Mouse (Mus musculus) bone marrow macrophage, adult 2 months (primary cell): ENCODE data around the gene Msi2. TPM values are rescaled to one million over a fixed set of nuclear protein-coding genes. Genes with fewer than 3 reads are reported as not detected.
A peak's percentile ranks its signal among the peaks of the same experiment; 100 is the strongest.

Experiments used
- H3K27ac ChIP-seq: 2 replicates; pipeline ENCODE4 v1.5.1; 2012; ENCODE audit warnings: low read depth, low read length; ENCODE audit not compliant: insufficient read depth
- H3K4me1 ChIP-seq: 2 replicates; pipeline ENCODE4 v1.6.1; 2012; ENCODE audit warnings: low read length; ENCODE audit not compliant: control insufficient read depth, insufficient read depth
- H3K4me3 ChIP-seq: 2 replicates; pipeline ENCODE4 v1.5.1; 2012; ENCODE audit warnings: mild to moderate bottlenecking, low read length, moderate library complexity; ENCODE audit not compliant: insufficient read depth
- CTCF ChIP-seq: IDR thresholded peaks from 2 replicates; pipeline ENCODE4 v1.5.1; 2012; ENCODE audit warnings: low read depth, mild to moderate bottlenecking, low read length, moderate library complexity
- POLR2A ChIP-seq: IDR thresholded peaks from 2 replicates; pipeline ENCODE4 v1.6.1; 2012; ENCODE audit warnings: mild to moderate bottlenecking, low read depth, low read length, borderline replicate concordance
- polyA plus RNA-seq: library from polyadenylated mRNA; stranded (reverse); fragments of >200 nt; gene quantifications from 2 replicates; pipeline ENCODE4 v1.2.4, GENCODE M21; 2012; ENCODE audit not compliant: missing spikeins, insufficient read depth, insufficient read length

Gene Msi2
- polyA plus RNA-seq, 1 experiment, result 9.8 TPM

- H3K27ac ChIP-seq, result no peak overlapping the region
- peak overlapping the region; percentile 35 for H3K4me3 ChIP-seq
- TF ChIP-seq CTCF (no peak), POLR2A (no peak)
- peaks cover 13% of the 10 kb centered on the region for H3K4me1 ChIP-seq
Measured at GRCm38 (mm10) chr11:88599332-88600130, 118.8 kb downstream of the Msi2 start.

- no peak for TF ChIP-seq POLR2A
- TF ChIP-seq CTCF, result no peak
- peaks cover 13% of the 10 kb centered on the region for H3K4me1 ChIP-seq
- no peak overlapping the region for H3K4me3 ChIP-seq
- H3K27ac ChIP-seq, result no peak overlapping the region
Measured at GRCm38 (mm10) chr11:88598848-88599175, 119.5 kb downstream of the Msi2 start.

GRCm38 (mm10) chr11:88598150-88598847 is 120.0 kb downstream of the Msi2 start:
- TF ChIP-seq POLR2A (no peak), CTCF (no peak)
- peaks cover 13% of the 10 kb centered on the region for H3K4me1 ChIP-seq
- no peak overlapping the region for H3K27ac ChIP-seq
- no peak overlapping the region for H3K4me3 ChIP-seq

- peaks cover 13% of the 10 kb centered on the region for H3K4me1 ChIP-seq
- TF ChIP-seq POLR2A (no peak), CTCF (no peak)
- no peak overlapping the region for H3K27ac ChIP-seq
- H3K4me3 ChIP-seq, result no peak overlapping the region
Measured at GRCm38 (mm10) chr11:88595616-88596015, 122.7 kb downstream of the Msi2 start.

- Histone ChIP-seq H3K4me3 (no peak overlapping the region), H3K27ac (no peak overlapping the region), H3K4me1 (peaks cover 13% of the 10 kb centered on the region)
- no peak for TF ChIP-seq CTCF
- TF ChIP-seq POLR2A, result no peak
Measured at GRCm38 (mm10) chr11:88594804-88595611, 123.3 kb downstream of the Msi2 start.

GRCm38 (mm10) chr11:88594010-88594409 is 124.3 kb downstream of the Msi2 start:
- H3K4me1 ChIP-seq, result peaks cover 8% of the 10 kb centered on the region
- no peak overlapping the region for H3K27ac ChIP-seq
- TF ChIP-seq POLR2A (no peak), CTCF (no peak)
- H3K4me3 ChIP-seq, result no peak overlapping the region

GRCm38 (mm10) chr11:88592099-88592498 is 126.2 kb downstream of the Msi2 start:
- no peak overlapping the region for H3K4me3 ChIP-seq
- no peaks in the 10 kb centered on the region for H3K4me1 ChIP-seq
- H3K27ac ChIP-seq, result no peak overlapping the region
- TF ChIP-seq CTCF, result no peak
- no peak for TF ChIP-seq POLR2A

GRCm38 (mm10) chr11:88590647-88591046 is 127.7 kb downstream of the Msi2 start:
- no peak overlapping the region for H3K4me3 ChIP-seq
- no peak for TF ChIP-seq POLR2A
- TF ChIP-seq CTCF, result no peak
- H3K4me1 ChIP-seq, result no peaks in the 10 kb centered on the region
- no peak overlapping the region for H3K27ac ChIP-seq

- Histone ChIP-seq H3K27ac (no peak overlapping the region), H3K4me1 (no peaks in the 10 kb centered on the region), H3K4me3 (no peak overlapping the region)
- TF ChIP-seq CTCF, result no peak
Measured at GRCm38 (mm10) chr11:88589641-88590040, 128.7 kb downstream of the Msi2 start.
